Mouse (Mus musculus) heart, adult 9 months (tissue): ENCODE data around the gene Hexim1.

Experiments
- DNase-seq, 2 experiments: peaks; one replicate each; pipeline ENCODE4 v3.0.0; 2022; ENCODE audit warnings: low spot score in 2 of 2

Gene Hexim1

DNA sequence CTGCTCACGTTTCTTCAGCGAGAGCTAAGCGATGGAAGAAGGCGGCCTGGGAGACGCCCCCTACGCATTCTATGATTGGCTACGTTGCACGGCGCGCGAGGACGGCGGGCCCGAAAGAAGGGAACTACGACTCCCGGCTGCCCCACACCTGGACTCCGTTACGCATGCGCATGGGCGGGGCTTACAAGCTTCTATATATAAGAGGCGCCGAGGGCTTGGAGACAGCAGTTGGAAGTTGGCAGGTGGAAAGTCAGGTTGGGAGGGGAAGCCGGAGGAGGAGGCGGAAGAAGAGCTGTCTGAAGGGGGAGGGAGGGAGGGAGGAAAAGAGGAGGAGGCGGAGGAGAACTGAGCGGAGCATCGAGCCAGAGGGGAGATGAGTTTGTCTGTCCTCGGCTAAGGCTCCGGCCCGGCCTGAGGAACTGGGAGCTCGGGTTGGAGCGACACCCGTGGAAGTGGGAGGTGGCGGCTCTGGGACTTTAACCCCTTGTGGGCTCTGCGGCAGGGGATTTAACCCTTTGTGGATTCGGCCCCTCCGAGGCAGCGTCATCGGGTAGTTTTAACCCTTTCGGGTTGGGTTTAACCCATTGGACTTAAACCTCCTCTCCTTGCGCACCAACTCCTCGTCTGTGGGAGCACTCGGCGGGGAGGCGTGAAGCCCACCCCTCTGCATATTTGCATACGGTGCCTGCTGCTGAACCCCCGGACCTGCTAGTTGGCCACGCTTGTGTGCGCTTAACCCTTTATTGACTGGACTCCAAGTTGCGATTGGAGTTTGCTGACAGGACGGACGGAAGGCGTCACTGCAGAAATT is at the start of gene Hexim1:
Hexim1 (plus strand) TSS at position 224 of the 811 bp plus-strand sequence.
- DNase-seq: peak; percentile 100

DNA sequence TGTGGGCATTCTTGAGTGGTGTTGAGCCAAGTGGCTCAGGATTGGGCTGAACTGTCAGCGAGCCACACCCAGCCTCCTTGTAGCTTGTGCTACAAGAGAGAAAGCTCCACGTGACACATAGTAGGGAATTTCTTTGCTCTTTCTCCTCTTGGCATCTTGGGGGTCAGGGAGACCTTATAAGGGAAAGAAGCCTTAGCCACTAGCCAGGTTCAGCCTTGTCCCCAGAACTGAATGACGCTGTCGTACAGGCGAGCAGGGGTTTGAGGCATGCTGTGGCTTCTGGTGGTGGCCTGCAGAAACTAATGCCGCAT is 49.0 kb upstream of the Hexim1 start:
- DNase-seq: no peak

DNA sequence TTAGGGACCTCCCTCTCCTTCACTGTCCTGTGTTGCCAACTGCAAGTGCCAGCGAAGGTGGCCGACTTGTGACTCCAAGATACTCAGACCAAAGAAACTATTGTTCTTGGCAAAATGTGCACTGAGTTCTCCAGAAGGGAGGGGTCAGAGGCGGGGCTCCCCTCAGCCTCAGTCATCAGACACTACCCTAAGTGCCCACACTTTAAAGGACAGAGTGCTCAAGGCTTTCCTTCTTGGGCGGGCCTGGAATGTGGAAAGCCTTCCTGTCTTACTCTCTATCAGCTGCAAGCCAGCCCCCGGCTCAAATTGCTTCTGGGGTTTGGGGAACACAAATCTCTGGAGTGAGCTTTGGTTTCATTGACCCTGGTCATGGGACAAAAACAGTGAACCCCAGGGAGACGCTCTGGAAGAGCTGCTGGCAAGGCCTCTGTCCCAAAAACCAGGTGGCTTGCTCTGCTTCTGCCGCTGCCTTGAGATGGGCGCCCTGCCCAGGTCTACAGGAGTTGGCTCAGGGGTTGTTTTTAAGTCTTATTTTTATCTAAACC is 48.5 kb upstream of the Hexim1 start:
- DNase-seq: peak; percentile 74 to 80

DNA sequence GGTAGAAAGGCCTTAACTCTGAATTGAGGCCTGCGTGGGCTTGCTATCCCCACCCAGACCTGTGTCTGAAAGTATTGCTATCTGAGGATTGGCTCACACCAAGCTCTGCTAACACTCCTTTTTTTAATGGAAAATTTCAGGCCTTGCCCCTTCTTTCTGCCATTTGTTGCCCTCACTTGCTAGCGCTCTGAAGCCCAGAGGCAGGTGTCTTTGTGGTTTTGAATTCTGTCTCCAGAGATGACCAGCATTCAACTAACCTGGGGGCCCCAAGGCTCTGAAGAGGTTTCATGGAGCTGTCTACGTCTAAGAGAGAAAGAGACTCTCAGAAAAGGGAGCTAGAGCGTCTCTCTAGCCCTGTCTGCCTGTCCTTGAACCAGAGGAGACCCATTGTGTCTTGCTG is 47.8 kb upstream of the Hexim1 start:
- no peak for DNase-seq

DNA sequence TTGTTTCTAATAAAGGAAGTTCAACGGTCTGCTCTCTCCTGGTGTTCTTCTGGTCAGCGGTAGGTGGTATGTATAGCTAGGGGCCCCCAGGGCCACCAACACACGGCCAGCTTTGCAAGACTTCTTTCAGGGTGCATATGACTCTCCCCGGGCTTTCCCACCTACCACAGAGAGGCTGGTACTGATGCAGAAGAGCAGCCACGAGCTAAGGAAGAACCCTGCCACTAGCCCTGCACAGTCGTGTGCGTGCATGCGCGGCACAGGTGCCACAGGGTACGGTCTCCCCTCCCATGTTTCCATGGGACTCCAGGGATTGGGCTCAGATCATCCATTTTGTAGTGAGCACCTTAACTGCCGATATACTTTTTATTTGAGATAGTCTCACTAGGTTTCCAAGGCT is 47.1 kb upstream of the Hexim1 start:
- DNase-seq: no peak

DNA sequence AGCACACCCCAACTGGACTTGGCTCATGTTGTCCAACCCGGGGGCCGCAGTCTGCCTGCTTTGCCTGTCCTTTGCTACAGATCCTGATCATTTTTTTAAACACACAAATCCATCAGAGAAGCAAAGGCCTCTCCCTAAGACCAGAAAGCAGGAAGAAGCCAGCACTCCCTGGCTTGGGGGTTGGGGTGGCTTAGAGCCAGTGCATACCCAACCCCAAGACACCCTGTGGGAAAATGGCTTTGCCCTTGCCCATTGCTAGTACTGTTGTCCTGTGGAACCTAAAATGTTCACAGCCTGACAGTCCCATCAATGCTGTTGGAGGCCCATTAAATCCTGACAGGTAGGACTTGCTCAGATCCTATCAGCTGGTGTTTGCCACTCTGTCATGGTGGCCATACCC is 46.3 kb upstream of the Hexim1 start:
- no peak for DNase-seq

DNA sequence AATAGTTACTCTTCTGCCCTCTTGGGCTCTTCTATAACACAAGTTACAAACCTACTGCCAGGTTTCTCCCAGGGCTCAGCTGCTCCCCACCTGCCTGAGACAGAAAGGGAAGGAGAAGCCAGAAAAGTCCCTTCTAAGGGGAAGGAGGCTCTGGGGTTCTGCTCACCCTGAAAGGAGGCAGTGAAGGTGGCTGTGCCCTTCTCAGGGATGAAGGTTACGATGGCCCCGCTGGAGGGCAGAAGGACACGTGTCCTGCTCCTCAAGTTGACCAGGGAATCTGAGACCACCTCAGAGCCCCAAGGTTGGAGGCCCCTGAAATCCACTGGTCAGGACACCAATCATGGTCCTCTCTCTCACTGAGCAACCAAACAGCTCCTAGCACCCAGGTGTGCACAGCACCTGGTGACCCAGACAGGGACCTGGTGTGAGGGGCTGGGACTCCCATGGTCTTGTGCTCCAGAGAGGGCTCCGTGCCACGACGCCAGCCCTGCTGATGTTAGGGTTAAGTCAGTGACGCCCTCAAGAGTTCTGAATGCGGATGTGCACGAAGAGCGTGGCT is 45.6 kb upstream of the Hexim1 start:
- DNase-seq: no peak

DNA sequence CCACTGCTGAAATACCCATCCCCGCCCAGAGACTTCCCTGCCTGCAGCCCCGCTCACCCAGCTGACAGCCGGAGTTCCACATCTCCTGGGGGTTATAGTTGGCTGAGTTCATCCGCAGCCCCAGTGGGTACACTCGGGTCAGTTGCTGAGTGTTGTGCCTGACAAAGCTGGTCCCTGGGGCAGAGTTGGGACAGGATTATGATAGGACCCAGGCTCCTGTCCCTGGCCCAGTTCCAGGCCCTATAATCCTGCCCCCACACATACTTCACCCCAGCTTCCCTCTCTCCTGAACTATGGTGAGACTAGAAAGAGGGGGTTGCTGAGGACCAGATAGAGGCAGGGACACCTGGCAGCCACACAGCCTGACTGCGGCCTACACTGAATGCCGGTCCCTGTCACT is 42.4 kb upstream of the Hexim1 start:
- no peak for DNase-seq

DNA sequence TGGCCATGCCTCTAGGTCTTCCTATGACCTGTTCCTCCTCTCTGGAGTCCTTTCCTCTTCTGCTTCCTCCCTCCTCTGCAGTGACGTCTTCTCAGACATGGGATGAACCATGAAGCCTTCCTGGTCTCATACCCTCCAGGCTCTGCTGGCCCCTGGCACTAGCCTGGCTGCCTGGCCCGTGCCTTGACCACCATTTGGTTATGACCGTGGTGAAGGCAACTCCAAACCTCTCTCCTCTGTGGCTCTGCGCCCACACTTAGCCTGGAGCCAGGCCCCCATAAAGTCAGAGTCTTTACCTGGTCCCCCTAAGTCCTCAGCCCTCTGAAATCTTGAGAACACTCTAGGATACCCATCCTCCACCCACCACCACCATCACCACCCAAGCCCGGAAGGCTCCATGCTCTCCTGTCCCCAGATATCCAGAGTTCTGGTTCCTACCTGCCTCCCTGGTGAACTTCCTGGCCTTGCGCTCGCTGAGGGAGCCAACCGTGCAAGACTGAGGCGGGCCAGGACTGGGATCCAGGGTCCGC is 41.8 kb upstream of the Hexim1 start:
- no peak for DNase-seq

DNA sequence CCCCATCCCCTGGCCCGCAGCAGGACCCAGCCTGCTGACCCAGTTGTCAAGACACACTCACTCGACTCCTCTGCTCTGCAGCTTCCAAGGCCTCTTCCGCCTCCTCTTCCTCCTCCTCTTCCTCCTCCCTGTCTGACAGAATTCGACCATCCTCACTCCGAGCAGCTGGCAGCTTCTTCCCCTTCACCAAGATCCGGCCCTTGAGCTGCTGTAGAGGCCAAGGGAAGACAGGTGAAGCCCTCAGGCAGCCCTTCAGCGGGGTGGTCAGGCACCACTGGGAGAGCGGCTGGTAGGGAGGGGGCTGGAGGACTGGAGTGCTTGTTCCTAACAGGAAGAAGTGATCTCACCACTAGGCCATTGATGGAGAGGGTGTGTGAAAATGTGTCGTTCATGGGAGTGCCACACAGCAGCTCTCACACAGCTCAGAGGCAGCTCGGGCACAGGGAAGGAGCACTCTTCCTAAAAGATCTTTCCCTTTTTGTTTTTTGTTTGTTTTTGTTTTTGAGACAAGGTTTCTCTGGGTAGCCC is 41.2 kb upstream of the Hexim1 start:
- DNase-seq: no peak

DNA sequence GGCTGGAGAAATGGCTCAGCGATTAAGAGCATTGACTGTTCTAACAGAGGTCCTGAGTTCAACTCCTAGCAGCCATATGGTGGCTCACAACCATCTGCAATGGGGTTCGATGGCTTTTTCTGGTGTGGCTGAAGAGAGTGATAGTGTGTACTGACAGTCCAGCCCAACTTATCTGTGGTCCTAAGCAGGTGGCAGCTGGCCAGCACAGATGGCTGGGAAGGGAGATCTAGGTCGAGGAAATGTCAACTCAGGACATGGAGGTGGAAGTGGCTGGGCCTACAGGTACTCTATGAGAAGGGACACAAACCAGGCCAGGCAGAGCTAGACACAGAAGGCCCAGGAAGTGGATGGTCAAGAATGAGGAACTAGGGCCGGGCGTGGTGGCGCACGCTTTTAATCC is 40.0 kb upstream of the Hexim1 start:
- DNase-seq: peak in 1 of 2 experiments; percentile 64

DNA sequence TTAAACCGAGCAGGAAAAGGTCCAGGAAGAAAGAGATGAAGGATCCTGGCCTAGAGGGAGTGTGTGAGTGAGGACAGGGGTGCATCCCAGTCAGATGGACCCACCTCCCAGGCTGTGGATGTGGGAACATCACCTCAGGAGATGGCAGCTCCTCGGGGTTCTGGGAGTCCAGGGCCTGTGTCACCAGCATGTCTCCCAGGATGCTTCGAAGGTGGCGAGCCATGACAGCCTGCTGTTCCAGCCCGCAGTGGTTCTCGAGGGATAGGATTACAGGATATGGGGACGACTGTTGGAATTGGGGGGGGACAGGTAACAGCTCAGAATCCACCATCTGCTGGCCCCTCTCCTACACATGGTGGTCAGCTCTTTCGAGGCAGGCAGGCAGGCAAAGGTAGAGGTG is 39.5 kb upstream of the Hexim1 start:
- no peak for DNase-seq

DNA sequence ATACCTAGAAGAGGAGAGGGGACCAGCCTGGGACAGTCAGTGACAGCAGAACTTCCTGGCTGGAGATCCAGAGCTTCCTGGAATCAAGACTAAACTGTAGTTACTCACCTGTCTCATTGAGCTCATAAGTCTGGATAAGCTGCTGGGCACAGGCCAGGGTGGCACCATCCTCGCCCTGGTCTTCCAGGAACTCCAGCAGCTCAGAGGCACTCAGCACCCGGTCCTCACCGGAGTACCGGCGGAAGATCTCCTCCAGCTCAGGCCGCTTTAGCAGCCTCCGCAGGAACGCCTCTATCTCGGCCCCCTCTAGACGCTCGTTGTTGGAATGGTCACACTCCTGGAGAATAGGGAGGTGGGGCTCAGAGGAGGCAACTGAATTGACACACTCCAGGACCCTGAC is 37.9 kb upstream of the Hexim1 start:
- DNase-seq: no peak

DNA sequence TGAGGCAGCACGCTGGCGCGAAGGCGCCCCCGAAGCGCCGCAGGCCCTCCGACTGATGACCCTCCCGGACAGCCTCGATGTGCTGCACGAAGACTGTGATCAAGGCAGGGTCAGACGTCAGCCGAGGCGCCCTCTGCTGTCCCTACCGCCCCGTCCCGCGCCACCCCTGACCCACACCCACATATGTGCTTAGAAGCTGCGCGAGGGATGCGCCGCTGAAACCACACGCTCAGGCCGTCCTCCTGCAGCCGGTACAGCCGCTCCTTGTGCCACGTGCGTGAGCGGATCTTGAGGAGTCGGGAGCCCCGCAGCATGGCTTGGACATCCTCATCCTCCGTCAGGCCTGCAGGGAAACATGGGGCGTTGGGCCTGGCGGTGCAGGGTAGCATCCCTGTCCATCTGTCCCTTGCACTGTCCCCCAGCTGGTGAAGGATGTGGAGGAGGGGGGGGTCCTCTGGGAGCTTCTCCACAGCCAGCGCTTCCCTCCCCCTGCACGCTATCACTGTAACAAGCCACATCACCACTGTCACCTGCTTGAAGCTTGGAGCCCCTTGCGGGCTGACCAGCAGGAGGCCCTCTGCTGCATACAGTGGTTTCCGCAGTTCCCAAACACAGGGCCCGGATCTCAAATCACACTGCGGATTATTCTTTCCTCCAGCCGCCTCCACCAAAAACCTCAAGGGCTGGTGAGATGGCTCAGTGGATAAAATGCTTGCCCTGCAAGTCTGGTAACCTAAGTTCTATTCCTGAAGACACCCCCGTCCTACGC is 35.5 kb upstream of the Hexim1 start:
- no peak for DNase-seq

DNA sequence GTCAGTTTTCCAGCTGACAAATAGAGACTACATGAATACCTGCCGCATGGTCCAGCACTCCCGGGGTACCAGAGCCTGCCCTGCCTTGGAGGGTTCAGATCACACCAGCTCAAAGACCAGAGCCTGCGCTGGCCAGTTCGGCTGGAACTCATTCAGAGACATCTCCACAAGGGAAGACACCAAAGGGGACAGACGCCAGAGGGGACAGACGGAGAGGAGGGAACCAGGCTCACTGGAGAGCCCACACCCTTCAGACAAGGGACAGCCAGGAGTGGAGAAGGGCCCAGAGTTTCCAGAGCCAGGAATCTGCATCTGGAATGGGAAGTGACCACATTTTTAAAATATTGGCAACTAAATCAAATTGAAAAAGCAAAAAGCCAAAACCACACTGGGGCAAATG is 34.4 kb upstream of the Hexim1 start:
- no peak for DNase-seq

DNA sequence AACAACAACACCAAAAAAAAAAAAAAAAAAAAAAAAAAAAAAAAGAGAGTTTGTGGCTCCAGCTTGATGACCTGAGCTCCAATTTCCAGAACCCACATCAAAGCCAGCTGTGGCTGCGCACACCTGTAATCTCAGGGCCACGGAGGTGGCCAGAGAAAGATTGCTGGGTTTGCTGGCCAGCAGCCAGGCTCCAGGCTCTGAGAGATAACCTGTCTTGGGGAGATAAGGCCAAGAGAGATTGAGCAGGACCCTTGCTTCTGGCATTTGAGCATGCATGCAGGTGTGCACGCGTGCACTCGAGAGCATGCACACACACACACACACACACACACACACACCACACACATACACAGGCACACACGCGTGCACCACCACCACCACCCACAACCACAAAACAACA is 22.7 kb upstream of the Hexim1 start:
- no peak for DNase-seq

DNA sequence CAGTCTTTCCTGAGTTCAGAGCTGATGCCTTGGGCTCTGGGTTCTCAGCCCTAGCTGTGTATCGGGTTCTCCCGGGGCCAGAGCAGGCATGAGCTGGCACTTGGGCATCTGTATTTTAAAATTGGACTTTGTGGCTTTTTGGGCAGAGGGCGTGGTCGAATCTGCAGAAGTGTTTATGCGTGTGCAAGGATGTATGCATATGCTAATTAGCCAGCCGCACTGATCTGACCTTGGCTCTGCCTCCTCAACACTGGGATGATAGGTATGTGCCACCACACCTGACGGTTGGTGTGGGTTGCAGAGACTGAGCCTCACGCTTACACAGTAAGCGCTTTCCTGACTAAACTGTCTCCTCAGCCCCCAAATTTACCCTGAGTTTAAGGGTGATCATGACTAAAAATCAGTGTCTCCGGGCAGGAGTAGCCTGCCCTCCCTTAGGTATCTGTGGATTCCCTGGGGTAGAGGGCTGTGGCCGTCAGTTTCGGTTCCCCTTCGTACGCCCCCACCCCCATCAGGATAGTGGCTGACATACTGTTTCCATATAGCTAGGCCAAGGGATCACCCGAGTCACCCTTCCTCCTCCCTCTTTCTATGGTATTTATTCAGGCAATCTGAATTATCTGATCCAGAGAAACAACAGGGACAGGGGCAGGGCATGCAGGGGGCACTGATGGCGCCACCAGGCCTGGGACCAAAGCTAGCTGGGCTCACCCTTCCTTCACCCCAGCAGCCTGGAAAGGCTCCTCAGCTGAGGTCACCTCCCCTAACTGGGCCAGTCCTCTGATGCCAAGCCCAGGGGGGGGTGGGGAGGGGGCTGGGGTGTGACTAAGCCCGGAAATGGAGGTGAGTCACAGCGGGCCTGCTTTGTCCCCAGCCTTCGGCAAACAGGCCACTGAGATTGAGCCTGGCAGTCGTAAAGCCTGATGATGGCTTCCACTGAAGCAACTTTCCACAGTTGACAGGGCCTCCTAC is 21.9 kb upstream of the Hexim1 start:
- peak in 1 of 2 experiments; percentile 60 for DNase-seq

DNA sequence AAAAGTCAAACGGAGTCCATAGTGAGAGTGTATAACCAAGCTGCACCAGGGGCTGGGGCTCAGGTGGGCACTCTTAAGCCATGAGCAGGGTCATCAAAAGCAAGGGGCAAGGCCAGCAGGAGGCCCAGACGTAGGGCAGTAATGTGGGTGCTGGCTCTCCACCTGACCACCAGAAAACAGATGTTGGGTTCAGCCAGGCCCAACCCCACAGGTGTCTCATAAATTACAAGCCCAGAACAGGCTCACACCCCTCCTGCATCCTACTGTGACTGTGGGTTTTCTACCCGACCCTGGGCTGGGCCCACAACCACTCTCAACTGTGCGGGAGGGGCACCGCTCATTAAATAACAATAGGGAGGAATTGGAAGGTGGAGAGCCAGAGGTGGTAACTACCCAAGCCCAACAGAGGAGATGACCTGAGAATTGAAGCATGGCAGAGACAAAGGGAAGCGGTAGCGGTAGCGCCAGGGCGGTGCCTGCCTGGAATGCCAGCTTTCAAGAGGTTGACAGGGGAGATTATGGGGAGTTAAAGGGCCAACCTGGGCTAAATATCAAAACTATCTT is 20.8 kb upstream of the Hexim1 start:
- no peak for DNase-seq

DNA sequence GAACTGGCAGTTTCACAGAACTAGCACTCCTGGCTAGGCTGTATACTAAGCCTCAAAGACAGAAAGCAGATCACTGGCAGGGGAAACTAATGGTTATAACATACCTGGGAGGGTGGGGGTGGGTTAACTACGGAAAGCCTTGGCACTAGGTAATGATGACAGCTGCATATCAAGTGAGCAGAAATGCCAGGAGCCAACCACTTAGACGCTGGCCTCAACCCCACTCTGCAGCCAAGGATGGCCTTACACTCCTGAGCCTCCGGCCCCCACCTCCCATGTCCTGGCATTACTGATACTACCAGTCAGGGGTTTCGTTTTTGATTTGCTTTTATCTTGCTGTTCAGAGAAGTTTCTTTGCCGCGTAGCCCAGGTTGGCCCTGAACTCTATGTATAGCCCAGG is 20.2 kb upstream of the Hexim1 start:
- no peak for DNase-seq

DNA sequence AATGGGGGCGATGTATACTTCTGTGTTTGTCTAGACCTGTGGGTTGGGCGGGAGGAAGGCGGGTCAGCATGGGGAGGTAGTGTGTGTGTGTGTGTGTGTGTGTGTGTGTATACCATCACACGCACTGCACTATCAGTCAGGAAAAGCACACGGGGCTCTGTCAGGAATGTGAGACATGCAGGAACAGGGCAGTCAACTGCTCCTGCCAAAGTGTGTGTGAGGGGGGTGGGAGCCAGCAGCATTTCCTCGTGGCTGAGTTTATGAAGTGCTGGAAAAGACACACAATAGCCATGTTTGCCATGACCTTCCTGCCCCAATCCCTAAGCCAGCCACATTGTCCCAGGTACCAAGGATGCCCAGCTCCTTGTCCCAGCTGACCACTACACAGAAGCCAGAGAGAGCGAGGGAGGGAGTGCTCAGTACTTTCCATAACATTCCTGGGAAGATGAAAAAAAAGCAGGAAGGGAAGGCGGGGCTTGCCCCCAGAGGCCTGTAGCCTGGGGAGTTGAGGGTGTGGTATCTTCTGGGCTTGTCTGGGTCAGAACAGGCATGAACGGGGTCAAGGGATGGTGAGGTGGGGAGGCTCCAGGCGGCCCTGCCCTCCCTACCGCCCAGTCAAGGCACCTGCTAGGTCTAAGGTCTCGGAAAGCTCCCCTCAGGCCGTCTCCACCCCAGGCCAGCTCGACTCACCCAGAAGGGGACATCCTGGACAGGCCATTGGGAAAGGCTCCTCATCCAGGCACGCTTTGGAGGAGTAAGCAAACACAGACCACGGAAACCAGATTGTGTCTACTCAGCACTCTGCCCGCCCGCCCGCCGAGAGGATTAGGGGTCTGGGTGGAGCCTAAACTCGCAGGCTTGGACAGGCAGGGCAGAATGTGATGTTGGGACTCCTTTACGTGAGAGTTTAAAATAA is 18.8 kb upstream of the Hexim1 start:
- DNase-seq: no peak
